Mouse (Mus musculus): Measurements from ENCODE around the gene Zfp42.

Gene Zfp42

DNA sequence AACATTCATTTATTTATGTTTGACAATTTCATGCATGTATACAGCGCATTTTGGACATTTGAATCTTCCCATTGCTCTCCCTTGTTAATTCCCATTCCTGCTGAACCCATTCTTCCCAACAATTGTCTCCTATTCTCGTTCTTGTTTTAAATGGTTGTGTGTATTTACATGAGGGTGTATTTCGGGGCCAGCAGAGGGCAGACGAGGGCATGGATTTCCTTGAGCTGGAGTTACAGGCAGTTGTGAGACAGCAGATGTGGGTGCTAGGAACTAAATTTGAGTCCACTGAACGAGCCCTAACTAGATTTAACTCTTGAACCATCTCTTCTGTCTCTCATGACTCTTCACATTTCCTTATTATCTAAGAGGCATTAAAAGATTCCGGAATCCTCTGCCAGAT, 55.1 kb downstream of the Zfp42 start:
- no peak for DNase-seq (ENCODE audit: low spot score in 2 of 2)

DNA sequence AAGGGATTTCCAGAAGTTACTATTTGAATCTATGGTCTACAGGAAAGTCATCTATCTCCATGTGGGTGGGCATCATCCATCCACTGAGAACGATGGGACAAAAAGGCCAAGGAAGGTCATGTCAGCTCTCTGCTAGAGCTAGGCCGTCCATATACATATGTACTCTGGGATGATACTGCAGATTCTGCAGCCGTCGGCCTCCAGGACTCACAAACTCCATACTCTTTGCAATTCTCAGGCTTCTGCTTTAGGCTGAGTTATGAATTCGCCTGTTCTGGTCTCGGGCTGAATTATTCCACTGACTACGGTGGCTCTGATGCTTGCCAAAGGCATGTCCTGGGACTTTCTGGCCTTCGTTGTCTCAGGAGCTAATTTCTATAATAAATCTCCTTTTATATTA, 58.1 kb downstream of the Zfp42 start:
- no peak for DNase-seq (ENCODE audit: low spot score in 2 of 2)
